Mouse (Mus musculus) hindbrain, postnatal 0 days (tissue): ENCODE results near the gene Ifnl3. TPM values are rescaled to one million over a fixed set of nuclear protein-coding genes. Genes with fewer than 3 reads are reported as not detected.

Source experiments
- ATAC-seq: fragments of 200-750 bp; cut with Nextera tagmentation; 2 replicates; pipeline ENCODE4 v1.8.0; 2017; ENCODE audit warnings: mild to moderate bottlenecking, moderate TSS enrichment, moderate library complexity
- DNase-seq: peaks from one replicate; pipeline ENCODE4 v3.0.0-alpha.2; 2015; ENCODE audit warnings: low spot score
- H3K27ac ChIP-seq: fragments of 300-500 bp; sonication (generic); 2 replicates; pipeline ENCODE4 v1.5.1; 2014; ENCODE audit warnings: mild to moderate bottlenecking
- H3K27me3 ChIP-seq: fragments of 300-500 bp; sonication (generic); 2 replicates; pipeline ENCODE4 v1.6.1; 2014; ENCODE audit warnings: low read length, mixed read lengths; ENCODE audit not compliant: insufficient read depth
- H3K36me3 ChIP-seq: fragments of 300-500 bp; sonication (generic); 2 replicates; pipeline ENCODE4 v1.6.1; 2014; ENCODE audit warnings: low read length, mixed read lengths; ENCODE audit not compliant: insufficient read depth
- H3K4me1 ChIP-seq: fragments of 300-500 bp; sonication (generic); 2 replicates; pipeline ENCODE4 v1.6.1; 2014; ENCODE audit warnings: antibody characterized with exemption, low read length, mixed read lengths; ENCODE audit not compliant: insufficient read depth
- H3K4me2 ChIP-seq: fragments of 300-500 bp; sonication (generic); 2 replicates; pipeline ENCODE4 v1.6.1; 2014; ENCODE audit warnings: low read depth, mild to moderate bottlenecking, low read length, moderate library complexity, mixed read lengths
- H3K4me3 ChIP-seq: fragments of 300-500 bp; sonication (generic); 2 replicates; pipeline ENCODE4 v1.5.1; 2014; ENCODE audit warnings: low read length
- H3K9ac ChIP-seq: fragments of 300-500 bp; sonication (generic); replicated peaks from 2 replicates; pipeline ENCODE4 v1.6.1; 2014; ENCODE audit warnings: mild to moderate bottlenecking, low read length, moderate library complexity, mixed read lengths
- H3K9me3 ChIP-seq: fragments of 300-500 bp; sonication (generic); 2 replicates; pipeline ENCODE4 v1.6.1; 2016; ENCODE audit warnings: low read length, mixed read lengths
- CTCF ChIP-seq: IDR thresholded peaks from 2 replicates; pipeline ENCODE4 v1.5.1; 2016; ENCODE audit warnings: antibody characterized with exemption, control low read depth, low read depth
- WGBS: fragments of 180-500 bp; shearing (Covaris S2); extraction: QIAGEN DNeasy Blood & Tissue Kit; methylation state at CpG from one replicate; pipeline ENCODE4 v1.1.7; 2014; 5-methylcytosine and 5-hydroxymethylcytosine counted together
- polyA plus RNA-seq: library from polyadenylated mRNA; unstranded; fragments of >200 nt; fragmentation: Nextera tagmentation; extraction: Ambion mirVana; gene quantifications from 2 replicates; pipeline ENCODE4 v1.2.1, GENCODE M21; 2015
- total RNA-seq: library from RNA; depleted of rRNA; stranded (reverse); fragments of >200 nt; gene quantifications from 2 replicates; pipeline ENCODE4 v1.2.3, GENCODE M21; 2014

The Ifnl3 gene
- total and polyA plus RNA-seq, 2 experiments from 2014 or later: not detected

DNA sequence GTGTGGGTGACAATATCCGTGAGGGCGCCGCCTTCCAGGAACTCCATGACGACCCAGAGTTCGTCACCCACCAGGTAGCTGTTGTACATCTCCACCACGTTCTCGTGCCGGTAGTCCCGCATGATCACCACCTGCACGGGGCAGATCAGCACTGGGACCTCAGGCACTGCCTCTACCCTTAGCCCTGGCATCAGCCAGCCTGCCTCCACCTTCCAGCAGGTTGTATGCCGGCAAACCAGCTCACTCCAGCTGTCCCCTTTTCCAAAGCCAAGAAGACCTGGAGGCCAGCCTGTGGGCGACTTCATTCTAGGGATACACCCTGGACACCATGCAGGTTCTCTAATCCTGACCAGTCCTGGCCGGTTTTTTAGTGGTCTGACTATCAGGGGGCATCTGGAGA, 40.3 kb downstream of the Ifnl3 start:
- Histone ChIP-seq H3K4me1 (no peaks in the 10 kb centered on the region), H3K27ac (no peak overlapping the region), H3K27me3 (no peaks in the 10 kb centered on the region), H3K36me3 (peaks cover 31% of the 10 kb centered on the region), H3K4me3 (no peak overlapping the region), H3K9ac (no peak overlapping the region), H3K9me3 (no peaks in the 10 kb centered on the region), H3K4me2 (no peak overlapping the region)
- DNase-seq (no peak), ATAC-seq (no peak)
- 92% methylated on average over 13 of the region's 13 CpGs for WGBS
- no peak for TF ChIP-seq CTCF

GRCm38 (mm10) chr7:28565407-28565806, 42.8 kb downstream of the Ifnl3 start:
- Histone ChIP-seq H3K36me3 (peaks cover 30% of the 10 kb centered on the region), H3K4me3 (no peak overlapping the region), H3K4me1 (peaks cover 6% of the 10 kb centered on the region), H3K27ac (no peak overlapping the region), H3K27me3 (no peaks in the 10 kb centered on the region), H3K9me3 (no peaks in the 10 kb centered on the region), H3K9ac (no peak overlapping the region), H3K4me2 (no peak overlapping the region)
- DNase-seq (no peak), ATAC-seq (no peak)
- 56% methylated on average over 5 of the region's 5 CpGs for WGBS
- no peak for TF ChIP-seq CTCF

- Histone ChIP-seq H3K4me2 (no peak overlapping the region), H3K4me3 (no peak overlapping the region), H3K4me1 (peaks cover 14% of the 10 kb centered on the region), H3K9me3 (no peaks in the 10 kb centered on the region), H3K27ac (no peak overlapping the region), H3K27me3 (no peaks in the 10 kb centered on the region), H3K36me3 (peaks cover 19% of the 10 kb centered on the region), H3K9ac (no peak overlapping the region)
- WGBS: 94% methylated on average over 4 of the region's 4 CpGs
- TF ChIP-seq CTCF: no peak
- DNase-seq (no peak), ATAC-seq (no peak)
These were observed 44.9 kb downstream of the Ifnl3 start for GRCm38 (mm10) chr7:28567539-28567938.

DNA sequence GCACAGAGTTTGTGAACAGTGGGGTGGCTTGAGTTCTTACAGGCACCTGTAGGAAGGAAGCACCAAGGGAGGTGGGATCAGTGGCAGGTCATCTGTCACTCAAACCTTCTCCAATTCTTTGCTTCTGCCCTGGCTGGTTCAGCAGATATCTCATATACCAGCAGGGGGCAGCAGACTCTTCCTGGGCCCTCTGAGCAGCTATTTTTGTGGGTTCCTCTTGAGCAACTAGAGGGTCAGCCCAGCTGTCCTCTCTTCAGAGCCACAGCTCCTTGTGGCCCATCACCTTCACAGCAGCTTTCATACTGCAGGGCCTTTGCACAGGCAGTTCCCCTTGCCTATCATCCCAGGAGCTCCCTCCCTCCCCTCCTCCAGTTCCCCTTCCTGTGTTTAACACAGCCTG, 45.6 kb downstream of the Ifnl3 start:
- Histone ChIP-seq H3K27me3 (no peaks in the 10 kb centered on the region), H3K4me2 (no peak overlapping the region), H3K9ac (no peak overlapping the region), H3K4me1 (peaks cover 14% of the 10 kb centered on the region), H3K9me3 (no peaks in the 10 kb centered on the region), H3K27ac (no peak overlapping the region), H3K36me3 (peaks cover 19% of the 10 kb centered on the region), H3K4me3 (no peak overlapping the region)
- TF ChIP-seq CTCF: peak; percentile 82
- ATAC-seq (no peak), DNase-seq (peak; percentile 72)

- H3K4me3 ChIP-seq: no peak overlapping the region
- peak; percentile 61 for DNase-seq
- no peaks in the 10 kb centered on the region for H3K9me3 ChIP-seq
- 51% methylated on average over 12 of the region's 12 CpGs for WGBS
- no peaks in the 10 kb centered on the region for H3K27me3 ChIP-seq
- H3K27ac ChIP-seq: peak overlapping the region; percentile 56
- H3K4me1 ChIP-seq: peaks cover 14% of the 10 kb centered on the region
- peaks cover 11% of the 10 kb centered on the region for H3K36me3 ChIP-seq
- H3K9ac ChIP-seq: 0 out of 2 replicates have a peak overlapping the region, but pooled peaks have one; percentile 13
- no peak overlapping the region for H3K4me2 ChIP-seq
- TF ChIP-seq CTCF: no peak
- no peak for ATAC-seq
These were observed 47.8 kb downstream of the Ifnl3 start for GRCm38 (mm10) chr7:28570291-28570981.

DNA sequence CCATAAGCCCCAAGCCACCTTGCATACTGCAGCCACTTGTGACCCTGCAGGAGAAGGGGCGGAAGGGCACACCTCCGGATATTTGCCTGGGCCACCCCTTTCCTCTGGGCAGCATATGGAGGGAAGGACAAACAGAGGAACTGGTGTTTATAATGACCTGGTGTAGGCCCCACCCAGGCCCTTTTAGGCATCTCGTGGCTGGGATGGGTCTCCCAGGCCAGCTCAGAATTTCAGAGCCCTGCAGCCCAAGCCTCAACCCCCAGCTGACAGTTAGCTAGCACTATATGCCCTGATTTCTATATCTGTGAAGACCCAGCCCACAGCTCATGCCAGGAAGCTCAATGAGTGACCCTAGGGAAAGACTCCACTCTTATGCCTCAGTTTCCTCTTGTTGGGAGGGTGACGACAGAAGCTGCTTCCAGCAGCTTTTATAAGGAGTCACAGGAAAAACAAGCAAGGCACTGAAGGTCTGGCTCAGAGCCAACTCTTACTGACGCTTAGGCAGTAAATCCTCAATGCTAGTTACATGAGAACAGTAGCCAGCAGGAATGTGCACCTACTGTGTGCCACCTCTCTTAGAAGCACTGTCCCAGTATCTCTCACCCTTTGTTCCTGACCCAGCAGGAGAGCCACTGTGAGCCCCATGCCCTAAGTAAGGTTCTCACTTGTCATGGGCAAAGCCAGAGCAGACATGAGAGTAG, 48.5 kb downstream of the Ifnl3 start:
- Histone ChIP-seq H3K27ac (peak overlapping the region; percentile 56; the same call in 1 of the 2 replicates), H3K27me3 (no peaks in the 10 kb centered on the region), H3K9ac (no peak overlapping the region), H3K4me2 (no peak overlapping the region), H3K4me1 (peaks cover 15% of the 10 kb centered on the region), H3K36me3 (peaks cover 11% of the 10 kb centered on the region), H3K4me3 (no peak overlapping the region), H3K9me3 (no peaks in the 10 kb centered on the region)
- no peak for ATAC-seq
- 39% methylated on average over 5 of the region's 5 CpGs for WGBS
- DNase-seq: peak; percentile 65
- TF ChIP-seq CTCF: no peak

GRCm38 (mm10) chr7:28572689-28573088, 50.1 kb downstream of the Ifnl3 start:
- ATAC-seq (no peak), DNase-seq (no peak)
- no peaks in the 10 kb centered on the region for H3K9me3 ChIP-seq
- H3K27ac ChIP-seq: no peak overlapping the region
- WGBS: 84% methylated on average over 5 of the region's 5 CpGs
- H3K4me2 ChIP-seq: no peak overlapping the region
- H3K9ac ChIP-seq: no peak overlapping the region
- H3K4me1 ChIP-seq: peaks cover 27% of the 10 kb centered on the region
- H3K36me3 ChIP-seq: peaks cover 3% of the 10 kb centered on the region; the same call in 1 of the 2 replicates
- no peak overlapping the region for H3K4me3 ChIP-seq
- TF ChIP-seq CTCF: no peak
- no peaks in the 10 kb centered on the region for H3K27me3 ChIP-seq
